Mouse (Mus musculus): ENCODE data around the gene B4galnt1. TPM values are rescaled to one million over a fixed set of nuclear protein-coding genes. Genes with fewer than 3 reads are reported as not detected.
"Not testable (repeated sequence)": the region's sequence is repeated elsewhere in the genome, so short reads cannot be mapped to it uniquely, and the experiment has no call there.

B4galnt1 gene
- polyA plus RNA-seq, 1 experiment, result 247 TPM

GRCm38 (mm10) chr10:127183759-127184158 lies 18.7 kb downstream of the B4galnt1 start:
- DNase-seq (ENCODE audit: low read depth, low spot score), result no peak
- 19% methylated on average over 20 of the region's 20 CpGs for WGBS

- 72% methylated on average over 9 of the region's 9 CpGs for WGBS
These were observed 20.1 kb downstream of the B4galnt1 start for GRCm38 (mm10) chr10:127185101-127185500.

GRCm38 (mm10) chr10:127185506-127185905 lies 20.5 kb downstream of the B4galnt1 start:
- 80% methylated on average over 15 of the region's 15 CpGs for WGBS
- no peak for DNase-seq (ENCODE audit: low read depth, low spot score)

More at GRCm38 (mm10) chr10:127185101-127185500, 20.1 kb downstream of the B4galnt1 start:
- no peak for DNase-seq (ENCODE audit: low read depth, low spot score)

- DNase-seq (ENCODE audit: low read depth, low spot score), result no peak
- 65% methylated on average over 1 of the region's 1 CpGs for WGBS
These were observed 21.4 kb downstream of the B4galnt1 start for GRCm38 (mm10) chr10:127186451-127186850.

- no peak for DNase-seq (ENCODE audit: low read depth, low spot score)
- WGBS, result 57% methylated on average over 10 of the region's 10 CpGs
These were observed 22.5 kb downstream of the B4galnt1 start for GRCm38 (mm10) chr10:127187371-127188078.

- 4% methylated on average over 21 of the region's 21 CpGs for WGBS
- no peak for DNase-seq (ENCODE audit: low read depth, low spot score)
These were observed 23.0 kb downstream of the B4galnt1 start for GRCm38 (mm10) chr10:127188079-127188453.

GRCm38 (mm10) chr10:127188465-127189115 lies 23.6 kb downstream of the B4galnt1 start:
- DNase-seq (ENCODE audit: low read depth, low spot score), result no peak
- under 1% methylated on average over 45 of the region's 46 CpGs for WGBS

GRCm38 (mm10) chr10:127189116-127189650 lies 24.2 kb downstream of the B4galnt1 start:
- WGBS, result 1% methylated on average over 26 of the region's 26 CpGs
- DNase-seq (ENCODE audit: low read depth, low spot score), result no peak

- WGBS, result 15% methylated on average over 35 of the region's 35 CpGs
- DNase-seq (ENCODE audit: low read depth, low spot score), result no peak
These were observed 24.8 kb downstream of the B4galnt1 start, which contains the start of gene Arhgef25 for GRCm38 (mm10) chr10:127189651-127190381. Gene Arhgef25, minus strand, starts transcription at chr10:127190083.

- 77% methylated on average over 14 of the region's 14 CpGs for WGBS
These were observed 25.6 kb downstream of the B4galnt1 start for GRCm38 (mm10) chr10:127190398-127191190.

GRCm38 (mm10) chr10:127191191-127192056 lies 26.4 kb downstream of the B4galnt1 start:
- WGBS, result 87% methylated on average over 19 of the region's 19 CpGs
- no peak for DNase-seq (ENCODE audit: low read depth, low spot score)

More at GRCm38 (mm10) chr10:127190398-127191190, 25.6 kb downstream of the B4galnt1 start:
- DNase-seq (ENCODE audit: low read depth, low spot score), result no peak

- 58% methylated on average over 1 of the region's 1 CpGs for WGBS
- DNase-seq (ENCODE audit: low read depth, low spot score), result not testable (repeated sequence)
These were observed 27.0 kb downstream of the B4galnt1 start for GRCm38 (mm10) chr10:127192057-127192328.

GRCm38 (mm10) chr10:127193011-127193410 lies 28.0 kb downstream of the B4galnt1 start:
- no peak for DNase-seq (ENCODE audit: low read depth, low spot score)
- WGBS, result 86% methylated on average over 9 of the region's 9 CpGs

- WGBS, result 9% methylated on average over 22 of the region's 22 CpGs
- no peak for DNase-seq (ENCODE audit: low read depth, low spot score)
These were observed 29.7 kb downstream of the B4galnt1 start for GRCm38 (mm10) chr10:127194428-127195327.

- 3% methylated on average over 43 of the region's 47 CpGs for WGBS
- no peak for DNase-seq (ENCODE audit: low read depth, low spot score)
These were observed 30.5 kb downstream of the B4galnt1 start, which contains the start of gene Dtx3 for GRCm38 (mm10) chr10:127195328-127196129. Gene Dtx3, minus strand, starts transcription at chr10:127195728.

- 24% methylated on average over 5 of the region's 5 CpGs for WGBS
- no peak for DNase-seq (ENCODE audit: low read depth, low spot score)
These were observed 31.4 kb downstream of the B4galnt1 start for GRCm38 (mm10) chr10:127196392-127196791.

- 89% methylated on average over 8 of the region's 8 CpGs for WGBS
These were observed 32.1 kb downstream of the B4galnt1 start for GRCm38 (mm10) chr10:127197104-127197503.

More at GRCm38 (mm10) chr10:127197104-127197503, 32.1 kb downstream of the B4galnt1 start:
- DNase-seq (ENCODE audit: low read depth, low spot score), result no peak
